Mouse (Mus musculus) MEL-GATA-1-ER (cell line): ENCODE measurements around the gene Neurl1a.
"Not testable (repeated sequence)": the region's sequence is repeated elsewhere in the genome, so short reads cannot be mapped to it uniquely, and the experiment has no call there.

Experiments used
- DNase-seq: peaks from one replicate; pipeline ENCODE4 v3.0.0-alpha.2; 2012; ENCODE audit warnings: low read depth; ENCODE audit errors: extremely low read depth

Gene Neurl1a

GRCm38 (mm10) chr19:47178431-47179271 is at the start of gene Neurl1a:
TSS of gene Neurl1a (plus strand) at chr19:47178820.
- no peak for DNase-seq

- no peak for DNase-seq
Measured at GRCm38 (mm10) chr19:47128835-47129234, 49.8 kb upstream of the Neurl1a start.

- DNase-seq = no peak
Measured at GRCm38 (mm10) chr19:47130551-47131125, 48.0 kb upstream of the Neurl1a start.

GRCm38 (mm10) chr19:47133161-47133560 is 45.5 kb upstream of the Neurl1a start:
- peak; percentile 88 for DNase-seq

GRCm38 (mm10) chr19:47135568-47135967 is 43.1 kb upstream of the Neurl1a start:
- no peak for DNase-seq

GRCm38 (mm10) chr19:47136170-47136569 is 42.5 kb upstream of the Neurl1a start:
- DNase-seq = no peak

- DNase-seq = peak; percentile 94
Measured at GRCm38 (mm10) chr19:47137051-47137581, 41.5 kb upstream of the Neurl1a start.

GRCm38 (mm10) chr19:47137771-47138421 is 40.7 kb upstream of the Neurl1a start, which contains the start of gene Calhm2:
TSS of gene Calhm2 (minus strand) at chr19:47138294.
- DNase-seq = peak; percentile 54

GRCm38 (mm10) chr19:47139611-47140010 is 39.0 kb upstream of the Neurl1a start:
- DNase-seq = not testable (repeated sequence)

- DNase-seq = no peak
Measured at GRCm38 (mm10) chr19:47142438-47142837, 36.2 kb upstream of the Neurl1a start.

GRCm38 (mm10) chr19:47144154-47144553 is 34.5 kb upstream of the Neurl1a start, which contains the start of gene Calhm1:
TSS of gene Calhm1 (minus strand) at chr19:47144254.
- DNase-seq = no peak

- no peak for DNase-seq
Measured at GRCm38 (mm10) chr19:47148267-47148847, 30.3 kb upstream of the Neurl1a start.

- DNase-seq = no peak
Measured at GRCm38 (mm10) chr19:47149854-47150253, 28.8 kb upstream of the Neurl1a start.

GRCm38 (mm10) chr19:47151332-47152061 is 27.1 kb upstream of the Neurl1a start:
- no peak for DNase-seq

- no peak for DNase-seq
Measured at GRCm38 (mm10) chr19:47152062-47152369, 26.6 kb upstream of the Neurl1a start.

- no peak for DNase-seq
Measured at GRCm38 (mm10) chr19:47153767-47154166, 24.9 kb upstream of the Neurl1a start.

- no peak for DNase-seq
Measured at GRCm38 (mm10) chr19:47157664-47158063, 21.0 kb upstream of the Neurl1a start, which contains the start of gene Calhm3. TSS of gene Calhm3 (minus strand) at chr19:47157764.

- no peak for DNase-seq
Measured at GRCm38 (mm10) chr19:47161669-47162068, 17.0 kb upstream of the Neurl1a start.

- DNase-seq = no peak
Measured at GRCm38 (mm10) chr19:47163176-47163744, 15.4 kb upstream of the Neurl1a start.

GRCm38 (mm10) chr19:47166758-47167157 is 11.9 kb upstream of the Neurl1a start:
- DNase-seq = no peak
